Mouse (Mus musculus): Measurements from ENCODE around the gene Gm11096. TPM values are rescaled to one million over a fixed set of nuclear protein-coding genes. Genes with fewer than 3 reads are reported as not detected.
A peak's percentile ranks its signal among the peaks of the same experiment; 100 is the strongest.

Gene Gm11096
- polyA plus RNA-seq, 1 experiment from 2014 or later: not detected

- Histone ChIP-seq H3K4me1 (ENCODE audit: insufficient read depth) (no peaks in the 10 kb centered on the region), H3K4me2 (ENCODE audit: low read depth, low read length) (no peak overlapping the region), H3K27ac (ENCODE audit: low read depth) (no peak overlapping the region), H3K4me3 (ENCODE audit: low read depth, low read length) (no peak overlapping the region), H3K27me3 (ENCODE audit: insufficient read depth, low read length) (no peaks in the 10 kb centered on the region), H3K9ac (replicated peaks) (no peak overlapping the region), H3K36me3 (replicated peaks; ENCODE audit: insufficient read depth, low read length) (no peaks in the 10 kb centered on the region), H3K9me3 (ENCODE audit: low read length) (no peaks in the 10 kb centered on the region)
- WGBS (ENCODE audit: insufficient replicate concordance): 79% methylated on average over 4 of the region's 4 CpGs
- TF ChIP-seq EP300 (IDR thresholded peaks at IDR 0.05; ENCODE audit: low read depth) (no peak), CTCF (IDR thresholded peaks at IDR 0.05; ENCODE audit: low read depth) (no peak)
- ATAC-seq: no peak
- no peak for DNase-seq
Observed at GRCm38 (mm10) chr17:81404225-81404624, 37.3 kb upstream of the Gm11096 start.

- 87% methylated on average over 4 of the region's 4 CpGs for WGBS (ENCODE audit: insufficient replicate concordance)
- Histone ChIP-seq H3K4me3 (ENCODE audit: low read depth, low read length) (no peak overlapping the region), H3K9ac (replicated peaks) (no peak overlapping the region), H3K9me3 (ENCODE audit: low read length) (no peaks in the 10 kb centered on the region), H3K27ac (ENCODE audit: low read depth) (no peak overlapping the region), H3K27me3 (ENCODE audit: insufficient read depth, low read length) (no peaks in the 10 kb centered on the region), H3K4me2 (ENCODE audit: low read depth, low read length) (no peak overlapping the region), H3K4me1 (ENCODE audit: insufficient read depth) (no peaks in the 10 kb centered on the region), H3K36me3 (replicated peaks; ENCODE audit: insufficient read depth, low read length) (no peaks in the 10 kb centered on the region)
- no peak for ATAC-seq
- TF ChIP-seq EP300 (IDR thresholded peaks at IDR 0.05; ENCODE audit: low read depth): no peak
- no peak for TF ChIP-seq CTCF (IDR thresholded peaks at IDR 0.05; ENCODE audit: low read depth)
- DNase-seq: no peak
Observed at GRCm38 (mm10) chr17:81412736-81413135, 28.8 kb upstream of the Gm11096 start.

GRCm38 (mm10) chr17:81416361-81417114 is 25.0 kb upstream of the Gm11096 start:
- WGBS (ENCODE audit: insufficient replicate concordance): 73% methylated on average over 6 of the region's 6 CpGs
- H3K4me3 ChIP-seq (ENCODE audit: low read depth, low read length): no peak overlapping the region
- DNase-seq (no peak), ATAC-seq (no peak)
- H3K4me2 ChIP-seq (ENCODE audit: low read depth, low read length): no peak overlapping the region
- no peak overlapping the region for H3K9ac ChIP-seq (replicated peaks)
- no peaks in the 10 kb centered on the region for H3K27me3 ChIP-seq (ENCODE audit: insufficient read depth, low read length)
- TF ChIP-seq EP300 (IDR thresholded peaks at IDR 0.05; ENCODE audit: low read depth) (no peak), CTCF (IDR thresholded peaks at IDR 0.05; ENCODE audit: low read depth) (no peak)
- H3K36me3 ChIP-seq (replicated peaks; ENCODE audit: insufficient read depth, low read length): no peaks in the 10 kb centered on the region
- H3K27ac ChIP-seq (ENCODE audit: low read depth): no peak overlapping the region
- no peaks in the 10 kb centered on the region for H3K4me1 ChIP-seq (ENCODE audit: insufficient read depth)
- H3K9me3 ChIP-seq (ENCODE audit: low read length): no peaks in the 10 kb centered on the region

- no peak for ATAC-seq
- no peak overlapping the region for H3K27ac ChIP-seq (ENCODE audit: low read depth)
- TF ChIP-seq CTCF (IDR thresholded peaks at IDR 0.05; ENCODE audit: low read depth) (no peak), EP300 (IDR thresholded peaks at IDR 0.05; ENCODE audit: low read depth) (no peak)
- H3K36me3 ChIP-seq (replicated peaks; ENCODE audit: insufficient read depth, low read length): no peaks in the 10 kb centered on the region
- no peak overlapping the region for H3K4me2 ChIP-seq (ENCODE audit: low read depth, low read length)
- no peaks in the 10 kb centered on the region for H3K9me3 ChIP-seq (ENCODE audit: low read length)
- no peaks in the 10 kb centered on the region for H3K4me1 ChIP-seq (ENCODE audit: insufficient read depth)
- H3K27me3 ChIP-seq (ENCODE audit: insufficient read depth, low read length): no peaks in the 10 kb centered on the region
- WGBS (ENCODE audit: insufficient replicate concordance): 78% methylated on average over 10 of the region's 10 CpGs
- no peak overlapping the region for H3K4me3 ChIP-seq (ENCODE audit: low read depth, low read length)
- H3K9ac ChIP-seq (replicated peaks): no peak overlapping the region
- no peak for DNase-seq
Observed at GRCm38 (mm10) chr17:81419802-81420459, 21.6 kb upstream of the Gm11096 start.

GRCm38 (mm10) chr17:81424256-81424912 is 17.2 kb upstream of the Gm11096 start:
- Histone ChIP-seq H3K9ac (replicated peaks) (no peak overlapping the region), H3K9me3 (ENCODE audit: low read length) (no peaks in the 10 kb centered on the region), H3K36me3 (replicated peaks; ENCODE audit: insufficient read depth, low read length) (no peaks in the 10 kb centered on the region), H3K27me3 (ENCODE audit: insufficient read depth, low read length) (no peaks in the 10 kb centered on the region), H3K4me3 (ENCODE audit: low read depth, low read length) (no peak overlapping the region), H3K4me1 (ENCODE audit: insufficient read depth) (no peaks in the 10 kb centered on the region), H3K27ac (ENCODE audit: low read depth) (no peak overlapping the region), H3K4me2 (ENCODE audit: low read depth, low read length) (no peak overlapping the region)
- WGBS (ENCODE audit: insufficient replicate concordance): 40% methylated on average over 10 of the region's 10 CpGs
- TF ChIP-seq CTCF (IDR thresholded peaks at IDR 0.05; ENCODE audit: low read depth) (no peak), EP300 (IDR thresholded peaks at IDR 0.05; ENCODE audit: low read depth) (no peak)
- DNase-seq (peak; percentile 22), ATAC-seq (peak; percentile 49)

GRCm38 (mm10) chr17:81427245-81427644 is 14.3 kb upstream of the Gm11096 start:
- ATAC-seq: no peak
- TF ChIP-seq EP300 (IDR thresholded peaks at IDR 0.05; ENCODE audit: low read depth): no peak
- no peak for TF ChIP-seq CTCF (IDR thresholded peaks at IDR 0.05; ENCODE audit: low read depth)
- Histone ChIP-seq H3K4me1 (ENCODE audit: insufficient read depth) (no peaks in the 10 kb centered on the region), H3K9ac (replicated peaks) (no peak overlapping the region), H3K4me2 (ENCODE audit: low read depth, low read length) (no peak overlapping the region), H3K9me3 (ENCODE audit: low read length) (no peaks in the 10 kb centered on the region), H3K4me3 (ENCODE audit: low read depth, low read length) (no peak overlapping the region), H3K36me3 (replicated peaks; ENCODE audit: insufficient read depth, low read length) (no peaks in the 10 kb centered on the region), H3K27ac (ENCODE audit: low read depth) (no peak overlapping the region), H3K27me3 (ENCODE audit: insufficient read depth, low read length) (no peaks in the 10 kb centered on the region)
- WGBS (ENCODE audit: insufficient replicate concordance): 77% methylated on average over 7 of the region's 7 CpGs
- DNase-seq: no peak

All from liver, postnatal 0 days (tissue).